Mouse (Mus musculus): ENCODE results near the gene Insl5. TPM values are rescaled to one million over a fixed set of nuclear protein-coding genes. Genes with fewer than 3 reads are reported as not detected.

The Insl5 gene
- total and polyA plus RNA-seq, 2 experiments from 2014 or later: not detected

DNA sequence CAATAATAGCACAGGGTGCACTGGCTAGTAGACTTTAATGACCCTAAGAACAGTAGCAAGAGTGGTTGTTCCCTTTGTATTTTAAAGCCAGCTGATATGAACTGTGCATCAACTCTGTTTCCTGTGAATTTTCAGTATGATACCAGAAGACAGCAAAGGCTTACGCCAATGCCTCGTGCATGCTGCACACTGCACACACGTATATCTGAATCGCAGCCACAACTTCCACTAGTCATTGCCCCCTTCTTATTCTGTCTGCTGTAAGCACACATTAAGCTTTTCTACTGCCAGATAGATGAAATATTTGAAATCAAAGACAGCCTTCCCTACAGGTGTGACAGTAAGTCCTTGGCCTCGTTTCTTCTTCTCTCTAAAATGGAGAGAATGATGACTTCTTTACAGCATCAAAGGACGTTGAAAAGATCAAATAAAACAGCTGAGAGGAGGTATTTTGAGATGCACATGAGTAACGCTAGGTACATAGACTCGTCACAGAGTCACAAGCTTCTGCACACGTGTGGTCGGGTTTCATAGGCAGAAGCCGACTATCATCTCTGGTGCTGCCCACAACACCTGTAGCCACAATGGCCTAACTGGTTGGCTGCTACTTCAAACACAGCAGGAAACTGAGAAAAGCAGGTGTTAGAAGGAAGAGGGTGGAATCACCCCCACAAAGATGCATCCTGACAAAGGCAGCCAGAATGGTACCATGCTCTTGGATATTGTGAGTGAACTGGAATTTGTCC lies 35.9 kb downstream of the Insl5 start:
- H3K4me2 ChIP-seq (ENCODE audit: low read depth, low read length): no peak overlapping the region
- H3K27ac ChIP-seq: no peak overlapping the region
- H3K27me3 ChIP-seq (ENCODE audit: insufficient read depth, low read length): no peaks in the 10 kb centered on the region
- no peaks in the 10 kb centered on the region for H3K4me1 ChIP-seq (ENCODE audit: insufficient read depth, low read length)
- no peak for TF ChIP-seq CTCF (IDR thresholded peaks at IDR 0.05; ENCODE audit: low read depth)
- no peaks in the 10 kb centered on the region for H3K36me3 ChIP-seq (ENCODE audit: insufficient read depth, low read length)
- ATAC-seq (no peak), DNase-seq (ENCODE audit: low spot score) (no peak)
- no peak overlapping the region for H3K4me3 ChIP-seq (ENCODE audit: low read length)
- H3K9me3 ChIP-seq (ENCODE audit: low read length): no peaks in the 10 kb centered on the region
- 88% methylated on average over 11 of the region's 11 CpGs for WGBS
- no peak overlapping the region for H3K9ac ChIP-seq (replicated peaks; ENCODE audit: low read length)

DNA sequence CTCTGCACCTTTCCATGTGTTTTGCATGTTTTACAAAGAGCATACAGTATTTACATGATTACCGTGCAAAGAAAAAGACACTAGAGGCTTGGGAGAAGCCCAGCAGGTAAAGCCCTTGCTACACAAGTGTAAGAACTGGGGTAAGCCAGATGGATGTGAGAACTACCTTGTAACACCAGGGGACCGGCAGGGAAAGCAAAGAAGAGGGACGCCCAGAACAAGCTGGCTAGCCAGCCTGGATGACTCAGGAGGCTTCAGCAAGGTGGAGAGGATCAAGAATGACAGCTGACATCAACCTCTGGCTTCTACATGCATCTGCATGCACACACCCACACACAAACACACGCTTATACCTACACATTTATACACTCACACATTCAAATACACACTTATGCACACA lies 36.6 kb downstream of the Insl5 start:
- Histone ChIP-seq H3K4me1 (ENCODE audit: insufficient read depth, low read length) (no peaks in the 10 kb centered on the region), H3K9me3 (ENCODE audit: low read length) (no peaks in the 10 kb centered on the region), H3K27me3 (ENCODE audit: insufficient read depth, low read length) (no peaks in the 10 kb centered on the region), H3K4me3 (ENCODE audit: low read length) (no peak overlapping the region), H3K27ac (no peak overlapping the region), H3K4me2 (ENCODE audit: low read depth, low read length) (no peak overlapping the region), H3K36me3 (ENCODE audit: insufficient read depth, low read length) (no peaks in the 10 kb centered on the region), H3K9ac (replicated peaks; ENCODE audit: low read length) (no peak overlapping the region)
- no peak for TF ChIP-seq CTCF (IDR thresholded peaks at IDR 0.05; ENCODE audit: low read depth)
- WGBS: 78% methylated on average over 4 of the region's 4 CpGs
- ATAC-seq (no peak), DNase-seq (ENCODE audit: low spot score) (no peak)

DNA sequence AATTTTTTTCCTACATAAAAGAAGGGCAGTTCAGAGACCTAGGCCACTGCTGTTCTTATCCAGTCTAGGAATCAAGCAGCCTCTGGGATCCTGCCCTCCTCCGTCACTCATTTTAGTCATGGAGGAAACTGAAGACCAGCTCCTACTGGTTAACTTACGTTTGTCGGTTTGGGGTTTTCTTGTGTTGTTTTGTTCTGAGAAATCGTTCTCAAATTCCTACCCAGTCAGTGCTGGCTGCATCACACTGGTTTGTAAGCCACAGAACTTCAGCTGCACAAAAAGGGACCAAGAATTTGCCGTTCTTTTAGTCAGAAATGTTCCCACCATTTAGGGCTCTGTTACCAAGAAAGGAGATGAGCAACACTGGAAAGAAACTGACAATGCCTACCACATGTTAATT lies 37.3 kb downstream of the Insl5 start:
- H3K36me3 ChIP-seq (ENCODE audit: insufficient read depth, low read length): no peaks in the 10 kb centered on the region

GRCm38 (mm10) chr4:102988526-102988925 lies 38.1 kb downstream of the Insl5 start:
- ATAC-seq (no peak), DNase-seq (ENCODE audit: low spot score) (no peak)
- Histone ChIP-seq H3K4me2 (ENCODE audit: low read depth, low read length) (no peak overlapping the region), H3K4me3 (ENCODE audit: low read length) (no peak overlapping the region), H3K4me1 (ENCODE audit: insufficient read depth, low read length) (no peaks in the 10 kb centered on the region), H3K36me3 (ENCODE audit: insufficient read depth, low read length) (no peaks in the 10 kb centered on the region), H3K27me3 (ENCODE audit: insufficient read depth, low read length) (no peaks in the 10 kb centered on the region), H3K9ac (replicated peaks; ENCODE audit: low read length) (no peak overlapping the region), H3K9me3 (ENCODE audit: low read length) (no peaks in the 10 kb centered on the region), H3K27ac (no peak overlapping the region)
- TF ChIP-seq CTCF (IDR thresholded peaks at IDR 0.05; ENCODE audit: low read depth): no peak
- WGBS: 73% methylated on average over 6 of the region's 6 CpGs

More for the DNA sequence above, 37.3 kb downstream of the Insl5 start:
- no peak for DNase-seq (ENCODE audit: low spot score)
- no peak overlapping the region for H3K27ac ChIP-seq
- H3K27me3 ChIP-seq (ENCODE audit: insufficient read depth, low read length): no peaks in the 10 kb centered on the region
- H3K4me3 ChIP-seq (ENCODE audit: low read length): no peak overlapping the region
- WGBS: 76% methylated on average over 5 of the region's 5 CpGs
- TF ChIP-seq CTCF (IDR thresholded peaks at IDR 0.05; ENCODE audit: low read depth): no peak
- ATAC-seq: no peak
- no peaks in the 10 kb centered on the region for H3K9me3 ChIP-seq (ENCODE audit: low read length)
- no peak overlapping the region for H3K4me2 ChIP-seq (ENCODE audit: low read depth, low read length)
- H3K4me1 ChIP-seq (ENCODE audit: insufficient read depth, low read length): no peaks in the 10 kb centered on the region
- no peak overlapping the region for H3K9ac ChIP-seq (replicated peaks; ENCODE audit: low read length)

DNA sequence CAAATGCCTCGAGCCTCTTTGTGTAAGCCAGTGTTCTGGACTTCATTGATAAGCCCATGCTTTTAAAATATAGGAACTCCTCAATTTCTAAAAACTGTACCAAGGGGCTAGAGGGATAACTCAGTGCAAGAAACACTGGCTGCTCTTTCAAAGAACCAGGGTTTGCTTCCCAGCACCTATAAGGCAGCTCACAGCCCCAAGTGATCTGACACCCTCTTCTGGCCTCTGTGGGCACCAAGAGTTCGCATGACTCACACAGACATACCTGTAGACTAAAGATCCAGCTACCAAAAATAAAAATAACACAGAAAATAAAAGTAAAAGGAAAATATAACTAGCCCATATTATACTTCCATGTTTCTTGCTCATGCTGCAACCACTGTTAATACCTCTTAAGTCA lies 38.9 kb downstream of the Insl5 start:
- Histone ChIP-seq H3K4me2 (ENCODE audit: low read depth, low read length) (no peak overlapping the region), H3K4me3 (ENCODE audit: low read length) (no peak overlapping the region), H3K27me3 (ENCODE audit: insufficient read depth, low read length) (no peaks in the 10 kb centered on the region), H3K27ac (no peak overlapping the region), H3K4me1 (ENCODE audit: insufficient read depth, low read length) (no peaks in the 10 kb centered on the region), H3K9ac (replicated peaks; ENCODE audit: low read length) (no peak overlapping the region), H3K36me3 (ENCODE audit: insufficient read depth, low read length) (no peaks in the 10 kb centered on the region), H3K9me3 (ENCODE audit: low read length) (no peaks in the 10 kb centered on the region)
- DNase-seq (ENCODE audit: low spot score): no peak
- no peak for TF ChIP-seq CTCF (IDR thresholded peaks at IDR 0.05; ENCODE audit: low read depth)
- 61% methylated on average over 2 of the region's 2 CpGs for WGBS
- ATAC-seq: no peak

DNA sequence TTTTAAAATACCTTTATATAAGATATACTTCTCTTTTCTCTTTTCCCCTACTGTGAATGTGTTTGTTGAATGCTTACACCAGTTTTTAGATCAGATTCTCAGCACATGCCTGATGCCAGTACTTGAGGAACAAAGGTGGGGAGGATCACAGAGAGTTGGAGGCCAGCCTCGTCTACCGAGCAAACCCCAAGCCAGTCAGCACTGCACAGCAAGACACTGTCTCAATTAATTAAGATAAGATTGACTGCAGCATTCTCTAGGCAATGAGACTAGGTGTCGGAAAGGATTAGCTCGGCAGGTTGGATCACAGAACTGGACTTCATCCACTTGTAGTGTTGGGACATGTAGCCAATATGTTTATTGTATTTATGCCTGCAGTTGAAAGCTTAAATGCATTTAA lies 39.3 kb downstream of the Insl5 start:
- DNase-seq (ENCODE audit: low spot score) (no peak), ATAC-seq (peak; percentile 69)
- H3K27ac ChIP-seq: no peak overlapping the region
- TF ChIP-seq CTCF (IDR thresholded peaks at IDR 0.05; ENCODE audit: low read depth): no peak
- H3K4me3 ChIP-seq (ENCODE audit: low read length): no peak overlapping the region
- no peak overlapping the region for H3K4me2 ChIP-seq (ENCODE audit: low read depth, low read length)
- no peaks in the 10 kb centered on the region for H3K27me3 ChIP-seq (ENCODE audit: insufficient read depth, low read length)
- no peaks in the 10 kb centered on the region for H3K4me1 ChIP-seq (ENCODE audit: insufficient read depth, low read length)
- H3K36me3 ChIP-seq (ENCODE audit: insufficient read depth, low read length): no peaks in the 10 kb centered on the region
- WGBS: 38% methylated on average over 4 of the region's 4 CpGs
- H3K9ac ChIP-seq (replicated peaks; ENCODE audit: low read length): no peak overlapping the region
- no peaks in the 10 kb centered on the region for H3K9me3 ChIP-seq (ENCODE audit: low read length)

DNA sequence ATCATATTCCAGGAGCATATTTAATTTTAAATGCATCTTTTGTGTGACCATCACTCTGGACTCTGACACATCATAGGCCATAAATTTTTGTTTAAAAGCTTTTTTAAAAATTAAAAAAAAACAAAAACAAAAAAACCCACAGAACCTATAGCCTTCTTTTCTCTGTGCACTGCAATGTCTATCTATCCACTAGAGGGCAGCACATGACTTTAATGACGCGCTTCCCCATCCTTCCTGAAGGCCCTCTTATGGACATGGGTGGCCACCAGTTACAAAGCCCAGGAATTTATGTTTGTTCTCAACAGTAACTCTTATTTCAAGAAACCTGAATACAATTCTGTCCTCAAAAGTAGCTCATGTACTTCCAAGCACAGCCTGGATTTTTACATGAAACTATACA lies 39.7 kb downstream of the Insl5 start:
- ATAC-seq: peak; percentile 86

More for the DNA sequence above, 39.7 kb downstream of the Insl5 start:
- WGBS: 1% methylated on average over 2 of the region's 2 CpGs
- Histone ChIP-seq H3K9ac (replicated peaks; ENCODE audit: low read length) (no peak overlapping the region), H3K4me3 (ENCODE audit: low read length) (no peak overlapping the region), H3K4me2 (ENCODE audit: low read depth, low read length) (no peak overlapping the region), H3K4me1 (ENCODE audit: insufficient read depth, low read length) (no peaks in the 10 kb centered on the region), H3K36me3 (ENCODE audit: insufficient read depth, low read length) (no peaks in the 10 kb centered on the region), H3K27ac (no peak overlapping the region), H3K9me3 (ENCODE audit: low read length) (no peaks in the 10 kb centered on the region), H3K27me3 (ENCODE audit: insufficient read depth, low read length) (no peaks in the 10 kb centered on the region)
- peak; percentile 88 for TF ChIP-seq CTCF (IDR thresholded peaks at IDR 0.05; ENCODE audit: low read depth)
- DNase-seq (ENCODE audit: low spot score): peak; percentile 89
